Mouse (Mus musculus) bone marrow macrophage, adult 2 months (primary cell): ENCODE data around the gene St3gal3.

Source experiments
- CTCF ChIP-seq: IDR thresholded peaks from 2 replicates; pipeline ENCODE4 v1.5.1; 2012; ENCODE audit warnings: low read depth, mild to moderate bottlenecking, low read length, moderate library complexity
- POLR2A ChIP-seq: IDR thresholded peaks from 2 replicates; pipeline ENCODE4 v1.6.1; 2012; ENCODE audit warnings: mild to moderate bottlenecking, low read depth, low read length, borderline replicate concordance

DNA sequence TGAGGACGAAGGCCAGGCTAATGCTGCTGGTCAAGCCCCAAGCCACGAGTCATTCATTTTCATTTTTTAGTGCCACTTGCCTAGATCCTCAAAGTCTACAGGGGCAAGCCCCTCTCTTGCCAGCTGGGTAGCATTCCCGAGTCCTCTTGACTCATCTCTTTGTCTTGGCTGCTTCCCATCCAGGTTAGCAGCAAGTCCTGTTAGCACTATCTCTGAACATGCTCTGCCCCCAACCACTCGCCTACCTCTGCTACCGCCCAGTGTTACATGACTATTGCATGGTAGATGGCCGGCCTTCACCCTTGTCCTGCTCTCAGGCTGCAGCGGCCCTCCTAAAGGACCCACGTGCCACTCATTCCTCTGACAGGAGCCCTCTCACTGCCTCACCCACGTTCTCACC, 156.4 kb downstream of the St3gal3 start:
- TF ChIP-seq CTCF (no peak), POLR2A (no peak)
